Comparison of ENCODE assay signal across 1 mouse cellular context in the genomic region with DNA sequence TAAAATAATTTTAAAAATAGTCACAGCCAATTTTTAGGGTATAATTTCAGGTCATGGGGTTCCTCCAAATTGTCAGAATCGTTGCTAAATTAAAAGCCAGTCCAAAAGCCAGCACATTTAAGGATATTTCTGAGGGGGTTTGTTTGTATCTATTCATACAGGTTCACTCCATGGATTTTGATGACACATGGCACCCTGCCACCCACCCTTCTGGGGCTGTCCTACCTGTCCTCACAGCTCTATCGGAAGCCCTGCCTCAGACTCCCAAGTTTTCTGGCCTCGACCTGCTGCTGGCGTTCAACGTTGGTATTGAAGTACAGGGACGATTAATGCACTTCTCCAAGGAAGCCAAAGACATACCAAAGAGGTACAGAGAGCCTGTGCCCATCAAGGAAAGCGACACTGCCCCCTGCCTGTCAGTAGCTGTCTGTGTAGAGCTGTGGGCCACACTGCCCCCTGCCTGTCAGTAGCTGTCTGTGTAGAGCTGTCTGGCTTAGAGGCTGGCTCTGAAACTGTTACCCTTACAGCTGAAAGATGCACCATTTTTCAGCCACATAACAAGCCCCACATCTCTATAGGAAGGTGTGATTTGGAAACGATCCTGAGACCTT.
TF ChIP-seq lines count a peak whose summit lies in the region.

No protein-coding gene starts in this region.

TF ChIP-seq in CH12.LX, 34 proteins besides CTCF, POLR2A, EP300 and RAD21:
- TF ChIP-seq IRF4 (IDR thresholded peaks at IDR 0.05; ENCODE audit: low read depth, low read length) (peak; percentile 74), MAZ (IDR thresholded peaks at IDR 0.05; ENCODE audit: low read depth, low read length) (peak; percentile 78; the same call in 1 of the 2 replicates), CHD1 (IDR thresholded peaks at IDR 0.05; ENCODE audit: low read depth, low read length) (0 out of 2 replicates have a peak, but pooled peaks have one; percentile 57), ETS1 (conservative IDR thresholded peaks at IDR 0.05; ENCODE audit: low read depth, low read length) (peak; percentile 38; the same call in 1 of the 2 replicates), PAX5 (IDR thresholded peaks at IDR 0.05; ENCODE audit: low read length) (no peak), JUND (conservative IDR thresholded peaks at IDR 0.05; ENCODE audit: low read depth, low read length) (peak; percentile 54; the same call in 1 of the 2 replicates), MEF2A (IDR thresholded peaks at IDR 0.05; ENCODE audit: borderline replicate concordance, low read depth, low read length) (peak; percentile 80), HCFC1 (IDR thresholded peaks at IDR 0.05; ENCODE audit: low read depth, low read length) (peak; percentile 48), ZC3H11A (IDR thresholded peaks at IDR 0.05; ENCODE audit: low read depth, low read length) (peak; percentile 100), SIN3A (IDR thresholded peaks at IDR 0.05; ENCODE audit: low read length) (peak; percentile 90), RCOR1 (conservative IDR thresholded peaks at IDR 0.05; ENCODE audit: low read depth, low read length) (peak; percentile 80; the same call in 1 of the 2 replicates), UBTF (IDR thresholded peaks at IDR 0.05; ENCODE audit: low read depth, low read length) (no peak), POLR2AphosphoS2 (IDR thresholded peaks at IDR 0.05; ENCODE audit: low read depth, low read length) (no peak), TCF12 (IDR thresholded peaks at IDR 0.05; ENCODE audit: low read depth, low read length) (peak; percentile 77), JUN (IDR thresholded peaks at IDR 0.05; ENCODE audit: insufficient read depth, low read depth, low read length) (peak; percentile 20; the same call in 1 of the 2 replicates), TBP (conservative IDR thresholded peaks at IDR 0.05; ENCODE audit: low read depth, low read length) (no peak), MAFK (IDR thresholded peaks at IDR 0.05; ENCODE audit: insufficient replicate concordance, low read length) (peak; percentile 51; the same call in 1 of the 2 replicates), ZMIZ1 (IDR thresholded peaks at IDR 0.05; ENCODE audit: low read depth, low read length) (peak; percentile 26; the same call in 1 of the 2 replicates), USF1 (IDR thresholded peaks at IDR 0.05; ENCODE audit: low read depth, low read length) (no peak), USF2 (conservative IDR thresholded peaks at IDR 0.05; ENCODE audit: low read depth, low read length) (no peak), MXI1 (IDR thresholded peaks at IDR 0.05; ENCODE audit: low read depth, low read length) (peak; percentile 68), BHLHE40 (IDR thresholded peaks at IDR 0.05; ENCODE audit: low read depth, low read length) (peak; percentile 33; the same call in 1 of the 2 replicates), CHD2 (IDR thresholded peaks at IDR 0.05; ENCODE audit: low read length) (0 out of 2 replicates have a peak, but pooled peaks have one; percentile 38), GABPA (IDR thresholded peaks at IDR 0.05; ENCODE audit: insufficient replicate concordance, low read depth, low read length) (no peak), ELF1 (IDR thresholded peaks at IDR 0.05; ENCODE audit: low read depth, low read length) (peak; percentile 59), SMC3 (IDR thresholded peaks at IDR 0.05; ENCODE audit: low read depth, low read length) (peak; percentile 100), E2F4 (IDR thresholded peaks at IDR 0.05; ENCODE audit: insufficient replicate concordance, low read depth, low read length) (no peak), KAT2A (IDR thresholded peaks at IDR 0.05; ENCODE audit: insufficient replicate concordance, low read length) (no peak), MAX (IDR thresholded peaks at IDR 0.05; ENCODE audit: low read length) (peak; percentile 80), NELFE (IDR thresholded peaks at IDR 0.05; ENCODE audit: low read depth, low read length) (peak; percentile 98), ZNF384 (IDR thresholded peaks at IDR 0.05; ENCODE audit: low read depth, low read length) (peak; percentile 43; the same call in 1 of the 2 replicates), NRF1 (IDR thresholded peaks at IDR 0.05; ENCODE audit: low read depth, low read length) (peak; percentile 42; the same call in 1 of the 2 replicates), ZKSCAN1 (IDR thresholded peaks at IDR 0.05; ENCODE audit: borderline replicate concordance, low read depth, low read length) (no peak), MYC (IDR thresholded peaks at IDR 0.05; ENCODE audit: low read depth, low read length) (peak; percentile 57)
